Mouse (Mus musculus): ENCODE measurements around the gene Gm3248.
"Not testable (repeated sequence)": the region's sequence is repeated elsewhere in the genome, so short reads cannot be mapped to it uniquely, and the experiment has no call there.

Gene Gm3248

DNA sequence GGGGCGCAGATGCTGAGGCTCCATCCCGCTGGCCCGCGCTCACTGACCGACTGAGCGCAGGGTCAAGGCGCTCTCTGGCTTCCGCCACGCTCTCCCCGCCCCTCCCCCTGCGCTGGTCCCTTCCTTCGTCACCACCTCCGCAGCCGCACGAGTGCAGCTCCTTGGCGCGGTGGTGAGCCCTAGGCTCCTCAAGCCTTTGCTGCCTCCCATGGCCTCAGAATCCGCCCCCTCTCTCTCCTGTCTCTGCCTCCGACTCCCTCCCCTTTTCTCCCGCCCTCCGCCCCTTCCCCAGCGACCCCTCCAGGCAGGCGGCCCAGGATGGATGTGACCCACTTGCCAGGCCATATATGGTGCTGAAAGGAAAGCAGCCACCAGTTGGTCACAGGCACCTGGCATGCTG is at the start of gene Gm3248:
Gm3248 (minus strand) TSS at position 111 of the 400 bp plus-strand sequence.
- H3K27me3 ChIP-seq (ENCODE audit: insufficient read depth, low read length); H3K4me1 ChIP-seq (replicated peaks; ENCODE audit: low read depth, low read length); H3K9me3 ChIP-seq (ENCODE audit: low read length); H3K36me3 ChIP-seq (ENCODE audit: insufficient read depth, low read length): not testable (repeated sequence)
- peak within 1 kb of the TSS; percentile 63 for H3K4me3 ChIP-seq (replicated peaks; ENCODE audit: low read length)

DNA sequence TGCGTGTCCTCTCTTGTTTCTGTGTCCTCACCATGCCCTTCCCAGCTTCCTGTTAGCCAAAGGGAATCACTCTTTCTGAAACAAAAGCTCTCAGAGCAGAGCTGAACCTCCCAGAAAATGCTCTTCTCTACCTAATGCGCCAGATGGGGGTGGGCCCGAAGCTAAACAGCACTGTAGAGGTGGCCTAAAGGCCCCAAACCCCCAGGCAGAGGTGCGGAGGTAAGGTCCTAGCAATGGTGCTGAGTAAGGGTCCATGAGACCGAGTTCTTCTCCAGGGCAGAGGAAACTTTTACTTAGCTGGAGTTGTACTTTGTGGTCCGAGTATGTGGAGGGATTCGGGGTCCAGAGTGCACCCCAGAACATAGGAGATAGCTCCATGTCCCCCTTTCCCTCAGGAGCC is 25.6 kb upstream of the Gm3248 start:
- not testable (repeated sequence) for H3K36me3 ChIP-seq (ENCODE audit: insufficient read depth, low read length); H3K4me1 ChIP-seq (replicated peaks; ENCODE audit: low read depth, low read length); H3K4me3 ChIP-seq (replicated peaks; ENCODE audit: low read length); H3K27me3 ChIP-seq (ENCODE audit: insufficient read depth, low read length); H3K9me3 ChIP-seq (ENCODE audit: low read length)

DNA sequence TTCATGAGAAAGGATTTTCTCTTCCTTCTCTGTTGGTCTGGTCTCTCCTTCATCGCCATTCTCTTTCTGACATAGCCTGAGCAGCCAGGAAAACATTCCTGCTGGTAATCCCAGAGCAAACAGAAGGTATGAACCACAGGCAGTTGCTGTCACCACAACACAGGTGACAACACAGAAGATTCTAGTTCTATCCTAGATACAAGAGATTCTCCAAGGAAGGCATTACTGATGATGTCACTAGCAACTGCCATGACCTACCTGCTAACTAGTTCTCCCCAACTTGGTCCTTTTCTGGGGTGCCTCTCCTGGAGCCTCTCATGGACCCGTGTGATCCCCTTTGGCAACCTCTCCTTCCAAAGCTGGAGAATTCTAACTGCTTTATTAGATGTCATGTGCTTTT is 17.5 kb upstream of the Gm3248 start, which contains the start of gene Gm3453:
Gm3453 (minus strand) TSS at position 101 of the 400 bp plus-strand sequence.
- not testable (repeated sequence) for H3K4me1 ChIP-seq (replicated peaks; ENCODE audit: low read depth, low read length); H3K36me3 ChIP-seq (ENCODE audit: insufficient read depth, low read length); H3K9me3 ChIP-seq (ENCODE audit: low read length); H3K27me3 ChIP-seq (ENCODE audit: insufficient read depth, low read length); H3K4me3 ChIP-seq (replicated peaks; ENCODE audit: low read length)

DNA sequence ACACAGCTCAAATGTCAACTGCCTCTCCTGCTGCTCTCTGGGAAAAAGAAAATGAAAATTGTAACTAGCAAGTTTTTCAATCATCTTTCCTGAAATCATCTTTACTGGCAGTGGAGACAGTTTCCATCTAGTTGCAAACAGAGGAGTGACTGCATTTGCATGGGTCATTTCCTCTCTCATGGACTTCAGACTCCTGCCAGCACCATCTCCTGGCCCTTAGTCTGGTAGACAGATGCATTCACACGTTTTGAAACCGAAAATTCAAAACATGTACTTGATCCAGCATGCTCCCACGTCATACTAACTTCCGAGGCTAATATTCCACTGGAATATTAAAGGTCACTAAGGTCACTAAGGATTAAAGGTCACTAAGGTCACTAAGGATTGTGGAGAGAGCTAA is 896 bp upstream of the Gm3248 start:
- not testable (repeated sequence) for H3K9me3 ChIP-seq (ENCODE audit: low read length); H3K4me1 ChIP-seq (replicated peaks; ENCODE audit: low read depth, low read length); H3K36me3 ChIP-seq (ENCODE audit: insufficient read depth, low read length); H3K27me3 ChIP-seq (ENCODE audit: insufficient read depth, low read length); H3K4me3 ChIP-seq (replicated peaks; ENCODE audit: low read length)

DNA sequence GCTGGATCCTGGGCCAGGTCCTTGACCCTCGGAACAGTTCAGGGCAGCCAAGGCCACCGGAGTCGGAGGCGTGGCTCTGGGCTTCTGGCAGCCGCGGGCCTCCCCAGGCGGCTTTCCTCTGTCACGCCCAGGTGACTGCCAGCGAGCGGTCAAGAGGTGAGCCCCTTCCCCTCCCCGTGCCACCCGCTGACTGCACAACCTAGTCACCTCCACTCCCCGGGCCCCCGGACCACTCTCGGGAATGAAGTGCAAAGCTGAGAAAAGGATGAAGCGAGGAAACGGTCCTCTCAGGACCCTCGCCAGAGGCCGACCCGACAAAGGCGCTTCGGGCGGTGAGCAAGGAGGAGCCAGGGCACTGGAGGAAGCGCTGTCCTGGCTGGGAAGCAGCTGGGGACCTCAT is 443 bp downstream of the Gm3248 start:
- H3K36me3 ChIP-seq (ENCODE audit: insufficient read depth, low read length); H3K9me3 ChIP-seq (ENCODE audit: low read length); H3K4me1 ChIP-seq (replicated peaks; ENCODE audit: low read depth, low read length); H3K27me3 ChIP-seq (ENCODE audit: insufficient read depth, low read length): not testable (repeated sequence)
- H3K4me3 ChIP-seq (replicated peaks; ENCODE audit: low read length), result peak overlapping the region; percentile 63

DNA sequence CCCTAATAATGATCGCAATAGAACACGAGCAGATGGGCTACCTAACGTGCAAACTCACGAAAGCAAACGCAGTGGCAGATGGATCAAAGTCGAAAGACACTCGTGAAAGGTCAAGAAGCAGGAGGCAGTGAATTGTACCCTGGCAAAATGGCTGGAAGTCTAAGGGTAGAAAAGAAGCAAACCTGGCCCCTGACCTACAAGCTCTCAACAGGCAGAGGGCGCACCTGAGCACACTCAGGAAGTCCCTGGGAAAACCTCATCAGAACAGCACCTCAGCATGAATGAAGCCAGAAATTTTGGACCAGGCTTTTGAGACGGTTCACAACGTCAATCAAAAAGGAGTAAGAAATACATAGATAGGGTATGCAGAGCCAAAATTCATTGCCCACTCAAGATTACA is 1.1 kb downstream of the Gm3248 start:
- not testable (repeated sequence) for H3K4me1 ChIP-seq (replicated peaks; ENCODE audit: low read depth, low read length); H3K36me3 ChIP-seq (ENCODE audit: insufficient read depth, low read length); H3K9me3 ChIP-seq (ENCODE audit: low read length); H3K4me3 ChIP-seq (replicated peaks; ENCODE audit: low read length); H3K27me3 ChIP-seq (ENCODE audit: insufficient read depth, low read length)

DNA sequence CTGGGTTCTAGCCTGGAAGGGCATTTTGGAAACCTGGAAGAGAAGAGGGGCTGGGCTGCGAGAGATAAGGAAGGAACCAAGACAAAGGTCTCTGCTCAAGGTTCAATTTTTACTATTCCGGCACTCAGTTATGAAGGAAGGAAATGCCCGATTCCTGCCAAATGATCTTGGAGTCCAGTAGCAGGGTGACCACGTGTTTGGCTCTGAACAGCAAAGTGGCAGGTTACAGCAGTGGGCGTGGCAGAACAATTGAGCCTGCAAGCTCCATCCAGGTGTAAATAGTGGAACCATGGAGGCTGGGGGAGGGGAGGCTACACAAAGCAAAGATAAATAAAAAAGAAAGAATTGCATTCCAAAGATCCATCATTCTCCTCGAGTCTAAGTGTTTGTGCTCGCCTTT is 38.3 kb downstream of the Gm3248 start:
- not testable (repeated sequence) for H3K36me3 ChIP-seq (ENCODE audit: insufficient read depth, low read length); H3K4me1 ChIP-seq (replicated peaks; ENCODE audit: low read depth, low read length); H3K27me3 ChIP-seq (ENCODE audit: insufficient read depth, low read length); H3K4me3 ChIP-seq (replicated peaks; ENCODE audit: low read length)
- H3K9me3 ChIP-seq (ENCODE audit: low read length), result peaks cover 16% of the 10 kb centered on the region

DNA sequence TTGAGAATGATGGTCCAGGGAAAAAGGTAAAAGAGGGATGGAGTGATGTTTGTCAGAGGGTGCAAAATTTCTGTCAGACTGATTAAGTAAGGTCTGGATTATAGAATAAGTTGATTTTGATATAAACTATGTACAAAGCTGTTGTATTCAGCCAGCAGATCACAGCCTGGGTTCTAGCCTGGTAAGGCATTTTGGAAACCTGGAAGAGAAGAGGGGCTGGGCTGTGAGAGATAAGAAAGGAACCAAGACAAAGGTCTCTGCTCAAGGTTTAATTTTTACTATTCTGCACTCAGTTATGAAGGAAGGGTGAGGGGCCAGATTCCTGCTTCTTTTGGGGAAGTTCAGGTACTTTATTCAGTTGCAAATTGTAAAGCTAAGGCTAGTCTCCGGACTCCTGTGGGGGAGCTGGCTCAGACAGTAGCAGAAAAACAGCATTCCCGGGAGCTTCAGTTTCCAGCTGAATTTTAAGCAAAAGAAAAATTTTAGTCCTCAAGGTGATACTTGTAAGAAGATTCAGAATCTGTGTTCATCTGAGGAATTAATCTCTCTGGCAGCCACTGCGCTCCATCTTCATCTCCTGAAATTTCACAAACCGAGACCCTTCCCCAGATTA is 43.1 kb downstream of the Gm3248 start:
- not testable (repeated sequence) for H3K4me3 ChIP-seq (replicated peaks; ENCODE audit: low read length); H3K4me1 ChIP-seq (replicated peaks; ENCODE audit: low read depth, low read length); H3K36me3 ChIP-seq (ENCODE audit: insufficient read depth, low read length); H3K27me3 ChIP-seq (ENCODE audit: insufficient read depth, low read length)
- H3K9me3 ChIP-seq (ENCODE audit: low read length), result peaks cover 23% of the 10 kb centered on the region

DNA sequence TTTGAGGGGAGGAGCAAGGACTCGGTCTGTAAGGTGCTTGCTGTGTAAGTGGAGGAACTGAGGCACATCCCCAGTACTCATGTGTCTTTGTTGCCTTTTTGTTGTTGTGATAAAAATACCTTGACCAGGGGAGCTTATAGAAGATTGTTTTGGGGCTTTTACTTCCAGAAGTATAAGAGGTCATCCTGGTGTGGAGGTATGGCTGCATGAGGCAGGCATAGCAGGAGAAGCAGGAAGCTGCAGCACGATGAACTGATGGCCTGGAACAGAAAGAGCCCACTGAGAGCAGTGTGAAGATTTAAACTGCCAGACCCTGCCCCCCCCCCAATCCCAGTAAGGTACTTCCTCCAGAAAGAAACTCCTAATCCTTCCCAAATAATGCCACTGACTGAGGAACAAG is 47.8 kb downstream of the Gm3248 start:
- H3K36me3 ChIP-seq (ENCODE audit: insufficient read depth, low read length); H3K27me3 ChIP-seq (ENCODE audit: insufficient read depth, low read length); H3K4me1 ChIP-seq (replicated peaks; ENCODE audit: low read depth, low read length); H3K4me3 ChIP-seq (replicated peaks; ENCODE audit: low read length): not testable (repeated sequence)
- peaks cover 11% of the 10 kb centered on the region for H3K9me3 ChIP-seq (ENCODE audit: low read length)

Data from E14TG2a.4 (cell line).